Mouse (Mus musculus) megakaryocyte-erythroid progenitor cell, adult 5-6 weeks (primary cell): ENCODE results near the gene Txndc5. TPM values are rescaled to one million over a fixed set of nuclear protein-coding genes. Genes with fewer than 3 reads are reported as not detected.

Source experiments
- ATAC-seq: replicated peaks from 2 replicates; pipeline ENCODE4 v1.8.0; 2016; ENCODE audit warnings: mild to moderate bottlenecking, inconsistent platforms; ENCODE audit not compliant: severe bottlenecking, poor library complexity, low FRiP score, low TSS enrichment
- total RNA-seq, 2 experiments: library from RNA; stranded (forward) in 1 of 2; stranded (reverse) in 1 of 2; fragments of 200-1000, 215-1000 nt in 1 of 2; fragments of >200 nt in 1 of 2; fragmentation: Nextera tagmentation in 1 of 2; gene quantifications; 2 replicates each; pipeline ENCODE4 v1.2.3; 2014 to 2017

Gene Txndc5
- 44.9 and 52.1 TPM in 2 replicates for total RNA-seq (2014; fragmentation: Nextera tagmentation)
- 31.5 and 41.2 TPM in 2 replicates for total RNA-seq (2017)

- ATAC-seq, result peak; percentile 39
Observed at GRCm38 (mm10) chr13:38528687-38529294, at the start of gene Txndc5. Gene Txndc5 (minus strand): TSS chr13:38528824.

- ATAC-seq, result no peak
Observed at GRCm38 (mm10) chr13:38574668-38575067, 46.0 kb upstream of the Txndc5 start.

- ATAC-seq, result no peak
Observed at GRCm38 (mm10) chr13:38573281-38573680, 44.7 kb upstream of the Txndc5 start.

- ATAC-seq, result no peak
Observed at GRCm38 (mm10) chr13:38565245-38565644, 36.6 kb upstream of the Txndc5 start.

GRCm38 (mm10) chr13:38554611-38555010, 26.0 kb upstream of the Txndc5 start:
- no peak for ATAC-seq

GRCm38 (mm10) chr13:38554210-38554609, 25.6 kb upstream of the Txndc5 start:
- ATAC-seq, result no peak

- ATAC-seq, result no peak
Observed at GRCm38 (mm10) chr13:38548681-38549080, 20.1 kb upstream of the Txndc5 start.

- no peak for ATAC-seq
Observed at GRCm38 (mm10) chr13:38547717-38548116, 19.1 kb upstream of the Txndc5 start.

- no peak for ATAC-seq
Observed at GRCm38 (mm10) chr13:38546754-38547153, 18.1 kb upstream of the Txndc5 start.

GRCm38 (mm10) chr13:38545460-38545859, 16.8 kb upstream of the Txndc5 start:
- no peak for ATAC-seq

- ATAC-seq, result no peak
Observed at GRCm38 (mm10) chr13:38544769-38545445, 16.3 kb upstream of the Txndc5 start.

GRCm38 (mm10) chr13:38543455-38544125, 15.0 kb upstream of the Txndc5 start:
- no peak for ATAC-seq

GRCm38 (mm10) chr13:38539192-38539900, 10.7 kb upstream of the Txndc5 start:
- ATAC-seq, result no peak

GRCm38 (mm10) chr13:38537521-38537920, 8.9 kb upstream of the Txndc5 start:
- no peak for ATAC-seq

- ATAC-seq, result no peak
Observed at GRCm38 (mm10) chr13:38534731-38535130, 6.1 kb upstream of the Txndc5 start.

GRCm38 (mm10) chr13:38534016-38534415, 5.4 kb upstream of the Txndc5 start:
- ATAC-seq, result no peak

- ATAC-seq, result no peak
Observed at GRCm38 (mm10) chr13:38533461-38533860, 4.8 kb upstream of the Txndc5 start.

GRCm38 (mm10) chr13:38531498-38531897, 2.9 kb upstream of the Txndc5 start:
- no peak for ATAC-seq

GRCm38 (mm10) chr13:38529576-38529975, 952 bp upstream of the Txndc5 start:
- ATAC-seq, result no peak
